Mouse (Mus musculus): ENCODE data around the gene Rnf212. TPM values are rescaled to one million over a fixed set of nuclear protein-coding genes. Genes with fewer than 3 reads are reported as not detected.
"Not testable (repeated sequence)": the region's sequence is repeated elsewhere in the genome, so short reads cannot be mapped to it uniquely, and the experiment has no call there.

Gene Rnf212
- not detected in 2 replicates for polyA plus RNA-seq (2014; fragmentation: Nextera tagmentation; extraction: Ambion mirVana)

GRCm38 (mm10) chr5:108774630-108775306 lies at the start of gene Rnf212:
Rnf212 (minus strand) TSS chr5:108774982.
- Histone ChIP-seq H3K4me3 (ENCODE audit: low read depth, low read length) (no peak within 1 kb of the TSS), H3K4me1 (ENCODE audit: control insufficient read depth, insufficient read depth, low read length) (no peaks in the 10 kb centered on the region), H3K27me3 (ENCODE audit: control insufficient read depth, insufficient read depth, low read length) (no peaks in the 10 kb centered on the region), H3K9ac (replicated peaks; ENCODE audit: low read depth, low read length) (no peak within 1 kb of the TSS), H3K36me3 (ENCODE audit: control insufficient read depth, insufficient read depth, low read length) (no peaks in the 10 kb centered on the region), H3K4me2 (ENCODE audit: low read depth, low read length) (no peak within 1 kb of the TSS), H3K9me3 (ENCODE audit: control insufficient read depth, low read length) (no peaks in the 10 kb centered on the region), H3K27ac (ENCODE audit: low read depth, low read length) (no peak within 1 kb of the TSS)
- no peak for ATAC-seq (ENCODE audit: low read depth)
- WGBS, result 80% methylated on average over 40 of the region's 40 CpGs

- 87% methylated on average over 2 of the region's 2 CpGs for WGBS
- H3K36me3 ChIP-seq (ENCODE audit: control insufficient read depth, insufficient read depth, low read length), result no peaks in the 10 kb centered on the region
- ATAC-seq (ENCODE audit: low read depth), result no peak
- no peaks in the 10 kb centered on the region for H3K4me1 ChIP-seq (ENCODE audit: control insufficient read depth, insufficient read depth, low read length)
- no peak overlapping the region for H3K27ac ChIP-seq (ENCODE audit: low read depth, low read length)
- no peaks in the 10 kb centered on the region for H3K27me3 ChIP-seq (ENCODE audit: control insufficient read depth, insufficient read depth, low read length)
- H3K4me2 ChIP-seq (ENCODE audit: low read depth, low read length), result no peak overlapping the region
- no peaks in the 10 kb centered on the region for H3K9me3 ChIP-seq (ENCODE audit: control insufficient read depth, low read length)
- no peak overlapping the region for H3K4me3 ChIP-seq (ENCODE audit: low read depth, low read length)
- H3K9ac ChIP-seq (replicated peaks; ENCODE audit: low read depth, low read length), result no peak overlapping the region
Observed at GRCm38 (mm10) chr5:108823276-108823675, 48.5 kb upstream of the Rnf212 start.

GRCm38 (mm10) chr5:108808750-108809149 lies 34.0 kb upstream of the Rnf212 start, which contains the start of gene Vmn2r8:
Vmn2r8 (minus strand) TSS chr5:108808850.
- not testable (repeated sequence) for H3K27me3 ChIP-seq (ENCODE audit: control insufficient read depth, insufficient read depth, low read length); ATAC-seq (ENCODE audit: low read depth); H3K4me3 ChIP-seq (ENCODE audit: low read depth, low read length); H3K9me3 ChIP-seq (ENCODE audit: control insufficient read depth, low read length); H3K27ac ChIP-seq (ENCODE audit: low read depth, low read length); H3K4me2 ChIP-seq (ENCODE audit: low read depth, low read length); H3K9ac ChIP-seq (replicated peaks; ENCODE audit: low read depth, low read length); H3K4me1 ChIP-seq (ENCODE audit: control insufficient read depth, insufficient read depth, low read length); H3K36me3 ChIP-seq (ENCODE audit: control insufficient read depth, insufficient read depth, low read length)
- WGBS, result 86% methylated on average over 2 of the region's 2 CpGs

DNA sequence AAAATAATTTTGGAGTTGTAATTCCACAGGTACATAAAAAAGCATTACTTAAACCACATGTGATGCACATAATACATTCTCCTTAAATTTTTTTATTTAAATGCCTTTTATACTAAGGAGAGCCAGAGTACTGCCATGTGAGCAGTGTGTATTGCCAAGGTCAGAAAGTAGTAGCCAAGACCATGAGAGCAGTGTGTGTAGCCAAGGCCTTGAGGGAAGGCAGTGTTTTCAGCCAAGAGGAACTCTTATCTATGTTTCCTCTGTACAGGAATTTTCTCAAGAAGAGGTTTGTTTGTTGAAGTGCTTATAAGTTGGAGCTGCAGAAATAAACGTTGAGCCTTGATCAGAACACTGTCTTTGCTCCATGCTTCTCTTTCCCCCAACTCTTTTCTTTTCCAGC lies 28.9 kb upstream of the Rnf212 start:
- ATAC-seq (ENCODE audit: low read depth), result no peak
- Histone ChIP-seq H3K4me1 (ENCODE audit: control insufficient read depth, insufficient read depth, low read length) (no peaks in the 10 kb centered on the region), H3K27ac (ENCODE audit: low read depth, low read length) (no peak overlapping the region), H3K4me3 (ENCODE audit: low read depth, low read length) (no peak overlapping the region), H3K27me3 (ENCODE audit: control insufficient read depth, insufficient read depth, low read length) (no peaks in the 10 kb centered on the region), H3K36me3 (ENCODE audit: control insufficient read depth, insufficient read depth, low read length) (no peaks in the 10 kb centered on the region), H3K4me2 (ENCODE audit: low read depth, low read length) (no peak overlapping the region), H3K9me3 (ENCODE audit: control insufficient read depth, low read length) (no peaks in the 10 kb centered on the region), H3K9ac (replicated peaks; ENCODE audit: low read depth, low read length) (no peak overlapping the region)
- WGBS, result 66% methylated on average over 1 of the region's 1 CpGs

DNA sequence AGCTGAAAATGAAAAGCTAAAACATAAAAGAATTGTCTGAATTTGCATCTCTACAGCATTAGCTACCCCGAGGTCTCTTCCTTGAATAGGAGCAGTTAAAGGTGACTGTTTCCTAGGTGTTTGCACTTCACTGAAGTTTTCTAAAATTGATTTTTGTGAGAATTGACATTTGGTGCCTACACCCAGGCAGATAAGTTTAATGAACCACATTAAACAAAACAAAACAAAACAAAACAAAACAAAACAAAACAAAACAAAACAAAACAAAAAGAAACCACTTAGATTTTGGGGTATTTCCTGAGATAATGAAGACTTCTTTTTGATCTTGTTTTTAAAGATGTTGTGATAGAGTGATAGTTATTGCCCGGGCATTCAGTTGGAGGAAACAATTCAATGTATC lies 20.5 kb upstream of the Rnf212 start, which contains the start of gene Tmed11:
Gene Tmed11 (minus strand): TSS at position 101 of the 400 bp plus-strand sequence.
- H3K9ac ChIP-seq (replicated peaks; ENCODE audit: low read depth, low read length); ATAC-seq (ENCODE audit: low read depth); H3K27ac ChIP-seq (ENCODE audit: low read depth, low read length); H3K4me3 ChIP-seq (ENCODE audit: low read depth, low read length); H3K4me2 ChIP-seq (ENCODE audit: low read depth, low read length); H3K4me1 ChIP-seq (ENCODE audit: control insufficient read depth, insufficient read depth, low read length); H3K9me3 ChIP-seq (ENCODE audit: control insufficient read depth, low read length); H3K27me3 ChIP-seq (ENCODE audit: control insufficient read depth, insufficient read depth, low read length); H3K36me3 ChIP-seq (ENCODE audit: control insufficient read depth, insufficient read depth, low read length): not testable (repeated sequence)
- 66% methylated on average over 2 of the region's 2 CpGs for WGBS

- H3K4me3 ChIP-seq (ENCODE audit: low read depth, low read length); H3K9me3 ChIP-seq (ENCODE audit: control insufficient read depth, low read length); H3K27ac ChIP-seq (ENCODE audit: low read depth, low read length); H3K27me3 ChIP-seq (ENCODE audit: control insufficient read depth, insufficient read depth, low read length); H3K9ac ChIP-seq (replicated peaks; ENCODE audit: low read depth, low read length); ATAC-seq (ENCODE audit: low read depth); H3K4me1 ChIP-seq (ENCODE audit: control insufficient read depth, insufficient read depth, low read length); H3K36me3 ChIP-seq (ENCODE audit: control insufficient read depth, insufficient read depth, low read length); H3K4me2 ChIP-seq (ENCODE audit: low read depth, low read length): not testable (repeated sequence)
- 27% methylated on average over 1 of the region's 1 CpGs for WGBS
Observed at GRCm38 (mm10) chr5:108790385-108790784, 15.6 kb upstream of the Rnf212 start.

DNA sequence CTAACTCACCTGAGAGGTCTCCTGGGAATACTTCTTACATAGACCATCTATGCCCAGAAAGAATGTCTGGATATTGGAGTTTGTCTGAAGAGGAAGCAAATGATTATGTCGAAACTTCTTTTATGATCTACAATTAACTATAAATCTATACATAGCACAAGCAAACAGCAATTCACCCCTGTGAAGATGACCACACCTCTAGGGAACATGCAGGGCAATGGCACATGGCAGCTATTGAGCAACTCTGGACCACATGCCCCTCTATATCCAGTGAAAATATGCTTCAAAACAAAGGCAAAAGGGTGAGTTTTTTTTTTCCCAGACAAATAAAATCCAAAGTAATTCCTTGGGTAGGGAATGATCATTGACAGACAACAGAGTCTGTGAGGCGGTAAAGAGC lies 14.8 kb downstream of the Rnf212 start:
- H3K4me2 ChIP-seq (ENCODE audit: low read depth, low read length), result no peak overlapping the region
- no peak overlapping the region for H3K9ac ChIP-seq (replicated peaks; ENCODE audit: low read depth, low read length)
- no peak overlapping the region for H3K27ac ChIP-seq (ENCODE audit: low read depth, low read length)
- H3K4me1 ChIP-seq (ENCODE audit: control insufficient read depth, insufficient read depth, low read length), result no peaks in the 10 kb centered on the region
- H3K27me3 ChIP-seq (ENCODE audit: control insufficient read depth, insufficient read depth, low read length), result no peaks in the 10 kb centered on the region
- H3K4me3 ChIP-seq (ENCODE audit: low read depth, low read length), result no peak overlapping the region
- H3K9me3 ChIP-seq (ENCODE audit: control insufficient read depth, low read length), result no peaks in the 10 kb centered on the region
- ATAC-seq (ENCODE audit: low read depth), result no peak
- no peaks in the 10 kb centered on the region for H3K36me3 ChIP-seq (ENCODE audit: control insufficient read depth, insufficient read depth, low read length)
- 83% methylated on average over 2 of the region's 2 CpGs for WGBS

DNA sequence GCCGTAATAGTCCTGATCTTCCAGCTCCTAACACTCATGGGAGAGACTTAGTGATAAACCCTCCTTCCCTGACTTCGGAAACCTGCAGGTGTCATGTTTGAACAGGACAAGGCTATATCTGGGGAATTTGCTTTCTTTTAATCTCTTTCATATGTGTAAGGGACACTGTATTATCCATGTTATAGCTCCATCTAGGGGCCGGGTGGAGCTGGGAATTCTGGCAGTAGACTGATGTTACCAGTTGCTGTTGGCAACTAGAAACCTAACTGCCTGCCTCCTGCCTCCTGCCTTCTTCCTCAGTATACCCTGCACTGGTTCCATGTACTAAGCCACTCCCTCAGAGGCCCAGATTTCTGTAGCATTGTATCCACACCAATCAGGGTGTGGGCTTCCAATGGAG lies 16.4 kb downstream of the Rnf212 start:
- H3K4me3 ChIP-seq (ENCODE audit: low read depth, low read length), result no peak overlapping the region
- no peaks in the 10 kb centered on the region for H3K9me3 ChIP-seq (ENCODE audit: control insufficient read depth, low read length)
- no peaks in the 10 kb centered on the region for H3K27me3 ChIP-seq (ENCODE audit: control insufficient read depth, insufficient read depth, low read length)
- H3K9ac ChIP-seq (replicated peaks; ENCODE audit: low read depth, low read length), result no peak overlapping the region
- 64% methylated on average over 3 of the region's 3 CpGs for WGBS
- no peak overlapping the region for H3K27ac ChIP-seq (ENCODE audit: low read depth, low read length)
- no peak for ATAC-seq (ENCODE audit: low read depth)
- no peaks in the 10 kb centered on the region for H3K4me1 ChIP-seq (ENCODE audit: control insufficient read depth, insufficient read depth, low read length)
- no peaks in the 10 kb centered on the region for H3K36me3 ChIP-seq (ENCODE audit: control insufficient read depth, insufficient read depth, low read length)
- no peak overlapping the region for H3K4me2 ChIP-seq (ENCODE audit: low read depth, low read length)

- not testable (repeated sequence) for H3K9me3 ChIP-seq (ENCODE audit: control insufficient read depth, low read length); H3K9ac ChIP-seq (replicated peaks; ENCODE audit: low read depth, low read length); H3K36me3 ChIP-seq (ENCODE audit: control insufficient read depth, insufficient read depth, low read length); ATAC-seq (ENCODE audit: low read depth); H3K4me2 ChIP-seq (ENCODE audit: low read depth, low read length); H3K4me1 ChIP-seq (ENCODE audit: control insufficient read depth, insufficient read depth, low read length); H3K27me3 ChIP-seq (ENCODE audit: control insufficient read depth, insufficient read depth, low read length); H3K27ac ChIP-seq (ENCODE audit: low read depth, low read length); H3K4me3 ChIP-seq (ENCODE audit: low read depth, low read length)
- WGBS, result 89% methylated on average over 4 of the region's 4 CpGs
Observed at GRCm38 (mm10) chr5:108751258-108751657, 23.5 kb downstream of the Rnf212 start.
